Mouse (Mus musculus): ENCODE measurements around the gene Carhsp1. TPM values are rescaled to one million over a fixed set of nuclear protein-coding genes. Genes with fewer than 3 reads are reported as not detected.

The Carhsp1 gene
- 65.4 and 71.2 TPM in 2 replicates for polyA plus RNA-seq (2015; fragmentation: Nextera tagmentation; extraction: Ambion mirVana)

DNA sequence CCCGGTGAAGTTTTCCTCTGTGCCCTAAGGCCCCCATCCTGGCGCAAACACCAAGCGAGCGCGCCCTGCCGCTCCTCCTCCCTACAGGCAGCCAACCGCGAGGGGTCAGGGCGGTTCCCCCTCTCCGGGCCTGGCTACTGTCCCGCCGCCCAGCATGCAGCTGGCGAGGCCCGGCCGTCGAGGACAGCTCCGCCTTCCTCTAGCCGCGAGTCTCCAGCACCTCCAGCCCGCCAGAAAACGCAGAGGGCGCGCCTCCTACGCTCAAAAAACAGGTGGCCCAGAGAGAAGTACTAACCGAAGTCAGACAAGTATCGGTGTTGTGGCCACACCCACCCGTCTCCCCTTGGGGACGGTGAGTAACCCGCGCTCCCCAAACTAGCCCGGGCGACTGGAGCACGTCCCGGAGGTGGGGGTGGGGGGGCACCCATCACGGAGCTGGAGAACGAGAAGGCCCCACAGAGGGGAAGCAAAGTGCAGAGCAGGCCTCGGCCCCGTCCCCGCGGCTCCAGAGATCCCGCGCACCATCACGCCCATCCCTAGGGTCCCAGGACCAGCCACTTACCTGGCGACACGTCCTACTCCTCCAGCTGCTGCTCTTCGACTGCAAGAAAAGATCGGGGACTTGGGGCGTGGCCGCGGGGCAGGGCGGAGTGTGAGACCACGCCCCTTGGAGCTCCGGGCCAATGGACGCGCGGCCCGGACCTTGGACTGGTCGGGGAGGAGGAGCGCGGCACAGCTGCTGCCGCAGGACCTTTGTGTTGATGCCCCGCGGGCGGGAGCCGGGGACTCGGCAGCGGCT is at the start of gene Carhsp1:
Gene Carhsp1, minus strand, starts transcription at position 605 of the 799 bp plus-strand sequence.
- peaks cover 7% of the 10 kb centered on the region for H3K36me3 ChIP-seq (replicated peaks; ENCODE audit: insufficient read depth, low read length)
- peak within 1 kb of the TSS; percentile 77 for H3K4me3 ChIP-seq (ENCODE audit: low read depth, low read length)
- WGBS (ENCODE audit: insufficient replicate concordance): under 1% methylated on average over 60 of the region's 67 CpGs
- H3K27ac ChIP-seq (ENCODE audit: low read depth): peak within 1 kb of the TSS; percentile 95
- H3K9ac ChIP-seq (replicated peaks): peak within 1 kb of the TSS; percentile 83
- peaks cover 62% of the 10 kb centered on the region for H3K4me1 ChIP-seq (ENCODE audit: insufficient read depth)
- peak within 1 kb of the TSS; percentile 80 for H3K4me2 ChIP-seq (ENCODE audit: low read depth, low read length)
- peak; percentile 43; the same call in 1 of the 2 replicates for TF ChIP-seq EP300 (IDR thresholded peaks at IDR 0.05; ENCODE audit: low read depth)
- peak; percentile 62 for TF ChIP-seq CTCF (IDR thresholded peaks at IDR 0.05; ENCODE audit: low read depth)
- peak; percentile 98 for DNase-seq
- H3K9me3 ChIP-seq (ENCODE audit: low read length): no peaks in the 10 kb centered on the region
- ATAC-seq: peak; percentile 85
- H3K27me3 ChIP-seq (ENCODE audit: insufficient read depth, low read length): no peaks in the 10 kb centered on the region

DNA sequence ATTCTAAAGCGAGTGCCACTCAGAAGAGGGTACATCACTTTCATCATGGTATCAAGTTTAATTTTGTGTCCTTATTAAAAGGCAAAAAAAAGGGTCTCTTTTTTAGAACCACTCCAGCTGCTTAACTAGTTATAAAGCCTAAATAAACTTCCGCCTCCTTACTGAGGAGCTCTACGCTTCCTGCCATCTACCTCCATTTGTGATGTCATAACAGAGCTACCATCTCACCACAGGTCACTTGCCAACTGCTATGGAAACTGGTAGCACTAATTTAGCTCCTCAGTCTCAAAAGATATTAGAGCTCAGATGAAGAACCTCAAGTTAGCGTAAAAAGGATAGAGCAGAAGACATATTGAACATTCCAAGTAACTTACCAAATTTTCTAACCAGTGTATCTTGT is 48.5 kb upstream of the Carhsp1 start:
- no peak for DNase-seq
- no peaks in the 10 kb centered on the region for H3K27me3 ChIP-seq (ENCODE audit: insufficient read depth, low read length)
- H3K9me3 ChIP-seq (ENCODE audit: low read length): no peaks in the 10 kb centered on the region
- H3K4me1 ChIP-seq (ENCODE audit: insufficient read depth): peaks cover 19% of the 10 kb centered on the region
- H3K9ac ChIP-seq (replicated peaks): no peak overlapping the region
- no peak for ATAC-seq
- peaks cover 28% of the 10 kb centered on the region for H3K36me3 ChIP-seq (replicated peaks; ENCODE audit: insufficient read depth, low read length)
- no peak overlapping the region for H3K4me2 ChIP-seq (ENCODE audit: low read depth, low read length)
- TF ChIP-seq EP300 (IDR thresholded peaks at IDR 0.05; ENCODE audit: low read depth) (no peak), CTCF (IDR thresholded peaks at IDR 0.05; ENCODE audit: low read depth) (no peak)
- H3K4me3 ChIP-seq (ENCODE audit: low read depth, low read length): no peak overlapping the region
- 90% methylated on average over 4 of the region's 4 CpGs for WGBS (ENCODE audit: insufficient replicate concordance)
- no peak overlapping the region for H3K27ac ChIP-seq (ENCODE audit: low read depth)

DNA sequence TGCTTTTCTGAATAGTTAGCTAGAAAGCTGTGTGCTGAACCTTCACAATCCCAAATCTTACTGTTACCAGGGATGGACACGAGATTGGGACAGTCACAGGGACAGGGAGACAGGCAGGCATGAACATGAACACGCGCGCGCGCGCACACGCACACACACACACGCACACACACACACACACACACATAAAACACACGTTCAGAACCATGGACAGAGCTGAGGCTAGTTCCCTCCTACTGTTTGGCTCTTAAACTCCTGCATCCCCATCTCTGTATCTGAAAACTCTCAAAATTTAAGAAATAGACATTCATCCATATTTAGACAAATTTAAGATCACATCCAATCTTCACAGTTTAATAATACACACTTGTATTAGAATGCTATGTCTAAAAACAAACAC is 45.8 kb upstream of the Carhsp1 start:
- DNase-seq: no peak
- TF ChIP-seq EP300 (IDR thresholded peaks at IDR 0.05; ENCODE audit: low read depth): no peak
- TF ChIP-seq CTCF (IDR thresholded peaks at IDR 0.05; ENCODE audit: low read depth): no peak
- Histone ChIP-seq H3K4me3 (ENCODE audit: low read depth, low read length) (no peak overlapping the region), H3K36me3 (replicated peaks; ENCODE audit: insufficient read depth, low read length) (peaks cover 54% of the 10 kb centered on the region), H3K4me1 (ENCODE audit: insufficient read depth) (peaks cover 8% of the 10 kb centered on the region; the same call in 1 of the 2 replicates), H3K9ac (replicated peaks) (no peak overlapping the region), H3K9me3 (ENCODE audit: low read length) (no peaks in the 10 kb centered on the region), H3K27me3 (ENCODE audit: insufficient read depth, low read length) (no peaks in the 10 kb centered on the region), H3K4me2 (ENCODE audit: low read depth, low read length) (no peak overlapping the region), H3K27ac (ENCODE audit: low read depth) (no peak overlapping the region)
- ATAC-seq: no peak
- 92% methylated on average over 10 of the region's 10 CpGs for WGBS (ENCODE audit: insufficient replicate concordance)

DNA sequence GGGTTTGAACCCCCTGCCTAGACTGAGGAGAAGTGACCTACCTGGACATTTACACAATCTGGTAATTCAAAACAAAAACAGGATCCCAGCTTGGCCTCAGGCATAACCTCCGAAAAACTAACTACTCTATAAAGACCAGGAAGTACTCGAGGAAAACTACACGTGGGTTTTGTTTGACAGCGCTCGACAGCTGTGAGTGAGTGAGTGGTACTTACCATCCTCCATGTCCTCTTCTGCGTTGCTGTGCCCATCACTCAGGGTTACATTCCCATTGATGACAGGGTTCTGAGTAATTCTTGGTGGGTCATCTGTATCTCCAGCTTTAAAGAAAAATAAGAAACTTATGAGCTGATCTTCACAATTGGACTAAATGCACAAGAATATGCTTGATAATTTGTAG is 44.3 kb upstream of the Carhsp1 start:
- Histone ChIP-seq H3K4me3 (ENCODE audit: low read depth, low read length) (no peak overlapping the region), H3K36me3 (replicated peaks; ENCODE audit: insufficient read depth, low read length) (peaks cover 62% of the 10 kb centered on the region), H3K4me2 (ENCODE audit: low read depth, low read length) (no peak overlapping the region), H3K27me3 (ENCODE audit: insufficient read depth, low read length) (no peaks in the 10 kb centered on the region), H3K9me3 (ENCODE audit: low read length) (no peaks in the 10 kb centered on the region), H3K4me1 (ENCODE audit: insufficient read depth) (peaks cover 6% of the 10 kb centered on the region; the same call in 1 of the 2 replicates), H3K27ac (ENCODE audit: low read depth) (no peak overlapping the region), H3K9ac (replicated peaks) (no peak overlapping the region)
- WGBS (ENCODE audit: insufficient replicate concordance): 67% methylated on average over 6 of the region's 6 CpGs
- DNase-seq (no peak), ATAC-seq (no peak)
- no peak for TF ChIP-seq EP300 (IDR thresholded peaks at IDR 0.05; ENCODE audit: low read depth)
- TF ChIP-seq CTCF (IDR thresholded peaks at IDR 0.05; ENCODE audit: low read depth): no peak

DNA sequence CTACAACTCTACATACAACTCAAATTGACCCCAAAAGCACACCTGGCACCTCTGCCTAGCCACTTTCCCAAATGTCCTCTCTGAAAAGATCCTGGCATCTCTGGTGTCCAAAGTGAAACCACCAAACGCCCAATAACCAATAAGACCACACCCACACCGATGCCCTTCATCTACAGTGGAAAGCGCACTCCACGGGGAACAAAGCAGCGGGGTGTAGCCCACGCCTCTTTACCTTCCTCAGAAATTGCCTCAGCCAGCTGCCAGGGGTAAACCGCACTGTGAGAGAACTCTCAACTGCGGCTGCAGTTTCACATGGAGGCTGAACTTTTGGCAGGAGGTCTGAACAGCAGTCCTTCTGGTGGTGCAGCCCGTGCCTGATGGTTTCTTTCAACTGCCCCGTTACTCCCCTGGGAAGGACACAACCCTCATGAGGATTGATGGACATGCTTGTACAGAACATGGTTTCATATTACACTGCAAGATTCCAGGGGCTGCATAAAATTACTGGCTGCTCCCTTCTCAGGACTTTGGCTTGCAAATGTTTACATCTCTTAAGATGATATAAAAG is 43.6 kb upstream of the Carhsp1 start:
- no peak for TF ChIP-seq CTCF (IDR thresholded peaks at IDR 0.05; ENCODE audit: low read depth)
- no peak for TF ChIP-seq EP300 (IDR thresholded peaks at IDR 0.05; ENCODE audit: low read depth)
- Histone ChIP-seq H3K4me1 (ENCODE audit: insufficient read depth) (peaks cover under 1% of the 10 kb centered on the region; the same call in 1 of the 2 replicates), H3K4me2 (ENCODE audit: low read depth, low read length) (no peak overlapping the region), H3K9me3 (ENCODE audit: low read length) (no peaks in the 10 kb centered on the region), H3K9ac (replicated peaks) (no peak overlapping the region), H3K27me3 (ENCODE audit: insufficient read depth, low read length) (no peaks in the 10 kb centered on the region), H3K4me3 (ENCODE audit: low read depth, low read length) (no peak overlapping the region), H3K36me3 (replicated peaks; ENCODE audit: insufficient read depth, low read length) (peaks cover 62% of the 10 kb centered on the region), H3K27ac (ENCODE audit: low read depth) (no peak overlapping the region)
- WGBS (ENCODE audit: insufficient replicate concordance): 81% methylated on average over 10 of the region's 10 CpGs
- DNase-seq (no peak), ATAC-seq (no peak)

DNA sequence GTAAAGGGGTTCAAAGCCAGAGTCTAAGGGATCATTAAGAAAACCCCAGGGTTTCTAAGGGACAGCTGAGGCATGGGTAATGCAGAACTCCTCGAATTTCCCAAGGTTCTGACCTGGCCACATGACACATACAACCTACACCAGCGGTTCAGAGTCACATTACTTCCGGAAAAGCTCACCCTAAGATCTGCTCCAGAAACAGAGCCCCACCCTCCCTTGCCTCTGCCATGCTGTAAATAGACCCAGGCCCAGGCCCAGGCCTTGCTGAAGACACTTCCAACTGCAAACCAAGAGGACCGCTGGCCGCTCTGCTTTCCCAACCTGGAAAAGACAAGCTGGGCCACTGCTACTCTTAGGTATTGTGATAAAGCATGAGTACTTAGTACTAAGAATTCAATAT is 42.9 kb upstream of the Carhsp1 start:
- WGBS (ENCODE audit: insufficient replicate concordance): 86% methylated on average over 5 of the region's 5 CpGs
- no peak overlapping the region for H3K4me3 ChIP-seq (ENCODE audit: low read depth, low read length)
- no peaks in the 10 kb centered on the region for H3K4me1 ChIP-seq (ENCODE audit: insufficient read depth)
- peaks cover 70% of the 10 kb centered on the region for H3K36me3 ChIP-seq (replicated peaks; ENCODE audit: insufficient read depth, low read length)
- TF ChIP-seq CTCF (IDR thresholded peaks at IDR 0.05; ENCODE audit: low read depth) (no peak), EP300 (IDR thresholded peaks at IDR 0.05; ENCODE audit: low read depth) (no peak)
- H3K27me3 ChIP-seq (ENCODE audit: insufficient read depth, low read length): no peaks in the 10 kb centered on the region
- DNase-seq: no peak
- H3K9ac ChIP-seq (replicated peaks): no peak overlapping the region
- no peak for ATAC-seq
- no peaks in the 10 kb centered on the region for H3K9me3 ChIP-seq (ENCODE audit: low read length)
- H3K4me2 ChIP-seq (ENCODE audit: low read depth, low read length): no peak overlapping the region
- H3K27ac ChIP-seq (ENCODE audit: low read depth): no peak overlapping the region

Measured in liver, postnatal 0 days (tissue).